Mouse (Mus musculus) CD4-positive, CD25-positive, alpha-beta regulatory T cell, adult 2 months (primary cell): ENCODE measurements around the gene Mkrn2.
"Not testable (repeated sequence)": the region's sequence is repeated elsewhere in the genome, so short reads cannot be mapped to it uniquely, and the experiment has no call there.

Experiments used
- DNase-seq: peaks from one replicate; pipeline ENCODE4 v3.0.0-alpha.2; 2012; ENCODE audit warnings: low read depth, low spot score

Gene Mkrn2

DNA sequence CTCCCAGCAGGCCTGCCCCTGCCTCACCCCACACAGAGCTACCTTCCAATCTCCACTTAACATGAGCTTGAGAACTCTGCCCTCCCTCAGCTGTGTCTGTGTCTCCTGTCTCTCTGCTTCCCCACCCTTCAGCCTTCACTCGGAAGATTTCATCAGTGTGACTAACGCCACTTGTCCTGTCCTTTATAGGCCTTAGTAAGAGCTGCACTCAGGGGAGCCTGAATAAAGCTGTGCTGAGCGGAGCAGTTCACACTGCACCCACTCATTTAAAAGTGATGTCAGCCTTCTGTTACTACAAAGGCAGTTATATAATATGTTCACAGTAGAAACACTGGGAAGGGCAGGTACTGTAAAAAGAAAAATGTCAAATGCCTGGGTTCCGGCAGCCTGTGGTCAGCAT, 5.7 kb downstream of the Mkrn2 start:
- DNase-seq = no peak

DNA sequence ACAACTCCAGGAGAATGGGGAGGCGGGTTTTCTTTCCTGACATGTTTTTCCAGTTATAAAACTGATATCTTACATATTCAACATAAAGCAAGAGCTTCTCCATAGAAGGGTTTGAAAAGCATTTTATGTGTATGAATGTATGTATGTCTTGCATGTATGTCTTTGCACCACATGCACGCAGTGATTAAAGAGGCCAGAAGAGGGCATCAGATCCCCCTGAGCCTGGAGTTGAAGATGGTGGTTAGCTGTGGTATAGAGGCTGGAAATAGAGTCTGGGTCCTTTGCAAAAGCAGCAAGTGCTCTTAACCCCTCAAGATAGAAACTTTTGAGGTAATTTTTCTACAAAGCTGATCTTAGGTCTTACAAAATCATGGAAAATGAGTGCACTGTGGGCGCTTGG, 7.4 kb downstream of the Mkrn2 start:
- peak; percentile 66 for DNase-seq

DNA sequence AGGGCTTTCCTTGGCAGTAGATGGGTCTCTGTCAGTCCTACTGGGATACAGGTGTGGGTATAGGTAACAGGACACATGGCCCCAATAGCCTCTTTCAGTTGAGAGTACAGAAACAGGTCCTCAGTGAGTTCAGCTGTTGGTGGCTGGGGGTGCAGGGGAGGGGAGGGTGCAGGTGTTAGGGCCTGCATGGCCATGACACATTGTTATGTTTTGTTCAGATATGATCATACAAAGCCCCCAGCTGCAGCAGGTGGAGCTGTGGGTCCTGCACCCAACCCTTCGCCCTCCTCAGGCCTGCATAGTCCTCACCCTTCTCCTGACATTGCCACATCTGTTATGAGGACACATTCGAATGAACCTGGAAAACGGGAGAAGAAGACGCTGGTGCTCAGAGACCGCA, 8.6 kb downstream of the Mkrn2 start:
- no peak for DNase-seq

GRCm38 (mm10) chr6:115613793-115614192, 12.1 kb downstream of the Mkrn2 start:
- DNase-seq = no peak

- no peak for DNase-seq
These were observed 14.3 kb downstream of the Mkrn2 start for GRCm38 (mm10) chr6:115615983-115616382.

GRCm38 (mm10) chr6:115619818-115620217, 18.1 kb downstream of the Mkrn2 start:
- no peak for DNase-seq

GRCm38 (mm10) chr6:115620942-115621341, 19.2 kb downstream of the Mkrn2 start:
- DNase-seq = no peak

DNA sequence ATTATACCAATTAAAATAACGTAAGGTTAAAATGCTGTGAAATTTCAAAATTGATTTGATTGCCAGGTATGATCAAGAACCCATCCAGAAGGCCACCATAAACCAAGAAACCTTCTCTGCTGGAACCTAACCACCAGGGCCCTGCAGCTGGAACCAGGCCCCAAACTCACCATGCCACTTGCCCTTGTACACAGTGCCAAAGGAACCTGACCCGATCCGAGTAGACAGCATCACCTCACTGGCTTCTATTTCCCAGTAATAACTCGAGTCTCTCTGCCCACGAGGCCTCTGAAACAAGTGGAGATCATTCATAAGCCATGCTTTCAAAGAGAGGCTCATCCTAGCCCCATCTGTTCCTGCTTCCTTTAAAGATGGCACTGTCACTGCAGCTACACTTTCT, 24.4 kb downstream of the Mkrn2 start:
- DNase-seq = no peak

GRCm38 (mm10) chr6:115631056-115631795, 29.5 kb downstream of the Mkrn2 start:
- no peak for DNase-seq

GRCm38 (mm10) chr6:115634015-115634414, 32.3 kb downstream of the Mkrn2 start:
- no peak for DNase-seq

DNA sequence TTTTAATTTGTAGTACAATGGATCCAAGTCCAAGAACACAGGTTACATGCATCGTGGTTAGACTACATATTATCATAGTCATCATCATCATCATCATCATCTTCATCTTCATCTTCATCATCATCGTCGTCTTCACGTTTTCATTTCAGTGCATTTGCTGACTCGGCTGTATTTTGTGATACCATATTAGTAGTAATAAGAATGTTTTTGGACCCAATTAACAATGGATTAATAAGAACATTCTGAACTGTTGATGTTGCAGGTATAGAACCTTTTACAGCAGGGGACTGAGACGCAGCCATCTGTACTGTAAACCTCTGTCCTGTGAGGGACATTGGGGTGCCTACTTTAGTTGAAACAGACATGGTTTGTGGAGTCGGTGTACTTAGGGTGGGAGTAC, 36.5 kb downstream of the Mkrn2 start:
- not testable (repeated sequence) for DNase-seq

DNA sequence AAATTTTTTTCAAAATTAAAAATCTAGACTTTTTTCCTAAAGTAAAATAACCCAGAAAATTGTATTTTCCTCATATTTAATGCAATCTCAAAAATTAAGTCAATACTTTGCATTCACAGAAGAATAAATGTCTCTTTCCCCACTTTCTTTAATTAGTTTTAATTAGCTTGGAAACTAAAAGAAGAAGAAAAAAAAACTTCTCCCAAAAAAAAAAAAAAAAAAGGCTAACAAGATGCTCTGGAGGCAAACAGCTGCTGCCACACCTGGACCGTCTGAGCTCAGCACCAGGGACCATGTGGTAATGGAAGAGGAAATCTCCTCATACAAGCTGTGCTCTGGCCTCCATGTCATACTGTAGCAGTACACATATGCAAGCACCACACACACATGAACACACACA, 41.6 kb downstream of the Mkrn2 start:
- DNase-seq = no peak

DNA sequence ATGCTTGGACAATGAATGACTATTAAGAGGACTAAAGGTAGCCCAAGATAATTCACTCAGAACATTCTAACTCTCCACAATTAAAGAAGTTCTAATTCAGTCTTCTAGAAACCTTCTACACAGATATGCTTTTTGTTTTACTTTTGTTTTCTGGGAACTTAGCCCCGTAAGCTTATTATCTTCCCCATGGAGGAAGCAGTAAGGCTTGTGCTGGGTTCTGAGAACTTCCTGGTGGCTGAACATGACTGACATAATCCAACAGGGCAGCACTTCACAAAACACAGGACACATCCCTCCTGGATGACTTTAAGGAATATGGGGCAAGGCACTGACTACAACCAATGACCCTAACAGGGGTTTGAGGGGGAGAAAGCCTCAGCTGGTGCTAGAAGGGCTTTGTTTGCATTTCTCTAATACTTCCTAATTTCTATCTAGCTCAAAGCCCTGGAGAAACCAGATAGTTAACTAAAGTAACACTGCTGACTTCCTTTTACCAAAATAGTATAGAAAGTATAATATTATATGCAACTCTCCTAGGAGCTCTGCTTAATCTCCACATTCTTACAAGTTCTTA, 48.2 kb downstream of the Mkrn2 start:
- peak; percentile 25 for DNase-seq

DNA sequence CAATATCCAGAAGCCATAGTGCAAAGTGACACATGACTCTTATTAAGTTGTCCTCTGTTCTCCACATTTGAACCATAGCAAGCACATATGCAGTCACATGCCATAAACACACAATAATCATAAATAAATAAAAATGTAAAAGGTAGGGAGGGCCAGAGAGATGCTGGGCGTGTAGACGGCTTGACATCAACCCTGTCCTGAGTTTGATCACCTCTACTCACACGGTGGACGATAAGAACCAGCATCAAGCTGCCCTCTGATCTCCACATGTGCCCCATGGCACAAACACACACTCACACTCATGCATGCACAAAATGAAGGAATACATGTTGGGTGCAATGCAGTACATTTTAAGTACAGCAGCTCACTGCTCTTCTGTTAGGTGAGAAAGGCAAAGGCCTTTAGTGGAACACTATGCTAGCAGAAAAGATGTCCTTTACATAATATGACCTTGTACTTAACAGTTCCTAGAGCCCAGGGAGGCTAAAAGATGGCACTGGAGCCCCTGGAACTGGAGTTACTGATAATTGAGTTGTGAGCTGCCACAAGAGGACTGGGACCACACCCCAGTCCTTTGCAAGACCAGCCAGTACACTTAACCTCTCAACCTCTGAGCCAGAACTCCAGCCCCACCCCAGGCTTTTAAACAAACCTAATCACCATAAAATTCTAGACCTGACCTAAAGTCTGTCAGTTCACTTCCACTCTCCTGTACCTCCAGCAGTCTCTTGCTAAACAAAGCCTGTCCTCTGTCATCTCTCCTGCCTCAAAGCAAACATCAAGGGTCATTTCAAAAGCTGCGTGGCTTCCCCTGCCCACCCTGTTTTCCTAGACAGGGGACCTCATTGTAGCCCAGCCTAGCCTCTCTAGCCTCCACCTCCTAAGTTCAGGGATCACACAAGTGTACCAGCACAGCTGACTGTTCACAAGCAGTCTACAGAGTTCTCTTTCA, 49.0 kb downstream of the Mkrn2 start:
- no peak for DNase-seq

DNA sequence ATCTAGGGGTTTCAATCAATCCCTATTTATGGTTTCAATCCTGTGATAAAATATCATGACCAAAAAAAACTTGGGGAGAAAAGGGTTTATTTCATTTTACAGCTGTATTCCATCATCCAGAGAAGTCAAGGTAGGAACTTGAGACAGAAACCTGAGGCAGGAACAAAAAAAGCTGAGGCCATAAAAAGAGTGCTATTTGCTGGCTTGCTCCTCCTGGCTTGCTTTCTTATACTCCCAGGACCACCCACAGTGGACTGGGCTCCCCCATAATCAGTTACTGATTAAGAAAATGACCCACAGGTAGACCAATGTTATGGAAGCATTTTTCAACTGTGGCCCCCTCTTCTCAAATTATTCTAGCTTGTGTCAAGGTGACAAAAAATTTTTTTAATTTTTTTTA, 50.0 kb downstream of the Mkrn2 start:
- no peak for DNase-seq

- DNase-seq = no peak
These were observed 52.2 kb downstream of the Mkrn2 start for GRCm38 (mm10) chr6:115653939-115654338.

GRCm38 (mm10) chr6:115658802-115659201, 57.1 kb downstream of the Mkrn2 start:
- DNase-seq = no peak

DNA sequence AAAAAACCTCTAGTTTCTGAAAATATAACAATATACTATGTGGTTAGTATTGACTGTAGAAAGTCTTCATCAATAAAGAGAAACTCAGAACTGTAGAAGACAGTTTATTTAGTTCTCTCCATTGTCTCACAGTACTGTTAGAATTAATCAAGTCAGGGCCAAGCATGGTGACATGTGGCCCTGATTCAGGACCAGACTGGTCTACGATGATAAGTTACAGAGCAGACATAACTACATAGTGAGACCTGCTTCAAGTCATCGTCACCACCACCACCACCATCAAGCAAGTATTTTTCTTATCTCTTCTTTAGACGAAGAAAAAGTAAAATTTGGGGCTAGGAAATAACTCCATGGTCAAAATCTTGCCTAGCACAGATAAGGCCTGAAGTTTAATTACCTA, 62.6 kb downstream of the Mkrn2 start:
- no peak for DNase-seq

DNA sequence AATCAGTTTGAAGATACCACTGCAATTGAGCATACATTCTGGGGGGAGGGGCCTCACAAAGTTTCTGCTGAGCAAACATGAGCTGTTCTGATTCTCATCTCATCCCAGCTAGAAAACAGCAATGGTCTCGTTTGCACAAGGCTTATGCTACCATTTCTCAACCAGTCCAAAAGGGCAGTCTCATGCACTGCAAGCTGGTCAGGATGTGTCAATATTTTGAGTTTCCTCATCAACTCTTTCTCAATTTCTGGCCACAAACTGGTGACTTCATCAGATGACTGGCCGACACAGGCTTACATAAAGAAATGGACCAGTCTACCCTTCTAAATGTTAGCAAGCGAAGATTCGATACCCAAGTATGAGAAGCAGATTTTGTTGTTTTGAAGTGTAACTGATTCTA, 64.9 kb downstream of the Mkrn2 start:
- no peak for DNase-seq
